Mouse (Mus musculus) liver, embryonic 12.5 days (tissue): ENCODE data around the gene Kif17. TPM values are rescaled to one million over a fixed set of nuclear protein-coding genes. Genes with fewer than 3 reads are reported as not detected.

Source experiments
- ATAC-seq: fragments of 200-750 bp; cut with Nextera tagmentation; 2 replicates; pipeline ENCODE4 v1.8.0; 2017; ENCODE audit warnings: moderate number of reproducible peaks, mild to moderate bottlenecking, moderate library complexity
- H3K27ac ChIP-seq: fragments of 300-500 bp; sonication (generic); 2 replicates; pipeline ENCODE4 v1.5.1; 2016; ENCODE audit warnings: mild to moderate bottlenecking
- H3K27me3 ChIP-seq: fragments of 300-500 bp; sonication (generic); replicated peaks from 2 replicates; pipeline ENCODE4 v1.6.1; 2016; ENCODE audit warnings: mild to moderate bottlenecking, moderate library complexity
- H3K36me3 ChIP-seq: fragments of 300-500 bp; sonication (generic); 2 replicates; pipeline ENCODE4 v1.6.1; 2016; ENCODE audit warnings: mild to moderate bottlenecking, moderate library complexity
- H3K4me1 ChIP-seq: fragments of 300-500 bp; sonication (generic); 2 replicates; pipeline ENCODE4 v1.6.1; 2016
- H3K4me2 ChIP-seq: fragments of 300-500 bp; sonication (generic); 2 replicates; pipeline ENCODE4 v1.6.1; 2016; ENCODE audit warnings: mild to moderate bottlenecking, moderate library complexity
- H3K4me3 ChIP-seq: fragments of 300-500 bp; sonication (generic); 2 replicates; pipeline ENCODE4 v1.5.1; 2016; ENCODE audit warnings: mild to moderate bottlenecking, moderate library complexity
- H3K9ac ChIP-seq: fragments of 300-500 bp; sonication (generic); 2 replicates; pipeline ENCODE4 v1.6.1; 2016; ENCODE audit warnings: mild to moderate bottlenecking, moderate library complexity
- H3K9me3 ChIP-seq: fragments of 300-500 bp; sonication (generic); replicated peaks from 2 replicates; pipeline ENCODE4 v1.6.1; 2016; ENCODE audit warnings: mild to moderate bottlenecking, moderate library complexity
- WGBS: fragments of 180-500 bp; shearing (Covaris S2); methylation state at CpG from one replicate; pipeline ENCODE4 v1.1.7; 2016; ENCODE audit not compliant: insufficient replicate concordance; 5-methylcytosine and 5-hydroxymethylcytosine counted together
- polyA plus RNA-seq: library from polyadenylated mRNA; unstranded; fragments of >200 nt; fragmentation: Nextera tagmentation; extraction: Ambion mirVana; gene quantifications from 2 replicates; pipeline ENCODE4 v1.2.1, GENCODE M21; 2016

Kif17 gene
- polyA plus RNA-seq, 1 experiment from 2014 or later: 0.37 TPM

- Histone ChIP-seq H3K4me1 (peaks cover 42% of the 10 kb centered on the region), H3K9ac (no peak overlapping the region; the same call in 1 of the 2 replicates), H3K27ac (peak overlapping the region; percentile 29; the same call in 1 of the 2 replicates), H3K27me3 (no peaks in the 10 kb centered on the region), H3K4me3 (no peak overlapping the region), H3K36me3 (peaks cover 66% of the 10 kb centered on the region), H3K4me2 (peak overlapping the region; percentile 84; the same call in 1 of the 2 replicates), H3K9me3 (no peaks in the 10 kb centered on the region)
- ATAC-seq: no peak
- WGBS: 55% methylated on average over 7 of the region's 7 CpGs
These were observed 29.5 kb upstream of the Kif17 start for GRCm38 (mm10) chr4:138220761-138221160.

GRCm38 (mm10) chr4:138221406-138221805, 28.8 kb upstream of the Kif17 start:
- H3K36me3 ChIP-seq: peaks cover 73% of the 10 kb centered on the region
- no peak overlapping the region for H3K27ac ChIP-seq
- H3K9ac ChIP-seq: peak overlapping the region; percentile 4; the same call in 1 of the 2 replicates
- H3K27me3 ChIP-seq: no peaks in the 10 kb centered on the region
- no peaks in the 10 kb centered on the region for H3K9me3 ChIP-seq
- peaks cover 38% of the 10 kb centered on the region for H3K4me1 ChIP-seq
- no peak for ATAC-seq
- WGBS: 60% methylated on average over 5 of the region's 5 CpGs
- H3K4me2 ChIP-seq: peak overlapping the region; percentile 84; the same call in 1 of the 2 replicates
- H3K4me3 ChIP-seq: no peak overlapping the region

GRCm38 (mm10) chr4:138222396-138222795, 27.8 kb upstream of the Kif17 start:
- Histone ChIP-seq H3K9ac (no peak overlapping the region), H3K9me3 (no peaks in the 10 kb centered on the region), H3K4me3 (no peak overlapping the region), H3K27ac (no peak overlapping the region; the same call in 1 of the 2 replicates), H3K4me1 (peaks cover 38% of the 10 kb centered on the region), H3K36me3 (peaks cover 83% of the 10 kb centered on the region), H3K4me2 (no peak overlapping the region), H3K27me3 (no peaks in the 10 kb centered on the region)
- ATAC-seq: no peak
- 70% methylated on average over 5 of the region's 5 CpGs for WGBS

- ATAC-seq: no peak
- Histone ChIP-seq H3K9ac (no peak overlapping the region), H3K4me1 (peaks cover 30% of the 10 kb centered on the region), H3K27me3 (no peaks in the 10 kb centered on the region), H3K27ac (no peak overlapping the region), H3K4me2 (no peak overlapping the region), H3K9me3 (no peaks in the 10 kb centered on the region), H3K4me3 (no peak overlapping the region), H3K36me3 (peaks cover 95% of the 10 kb centered on the region)
- 82% methylated on average over 10 of the region's 10 CpGs for WGBS
These were observed 26.6 kb upstream of the Kif17 start for GRCm38 (mm10) chr4:138223623-138224022.

- no peak for ATAC-seq
- H3K27me3 ChIP-seq: peaks cover 30% of the 10 kb centered on the region
- H3K36me3 ChIP-seq: peaks cover 60% of the 10 kb centered on the region
- H3K4me1 ChIP-seq: peaks cover 30% of the 10 kb centered on the region
- no peak overlapping the region for H3K9ac ChIP-seq
- H3K9me3 ChIP-seq: no peaks in the 10 kb centered on the region
- no peak overlapping the region for H3K4me2 ChIP-seq
- WGBS: 72% methylated on average over 27 of the region's 27 CpGs
- no peak overlapping the region for H3K4me3 ChIP-seq
- no peak overlapping the region for H3K27ac ChIP-seq
These were observed 3.2 kb upstream of the Kif17 start for GRCm38 (mm10) chr4:138246756-138247665.

GRCm38 (mm10) chr4:138251819-138252218, 1.6 kb downstream of the Kif17 start:
- Histone ChIP-seq H3K4me1 (peaks cover 33% of the 10 kb centered on the region), H3K9ac (no peak overlapping the region), H3K27me3 (peaks cover 73% of the 10 kb centered on the region), H3K4me3 (peak overlapping the region; percentile 30), H3K4me2 (peak overlapping the region; percentile 88), H3K27ac (no peak overlapping the region), H3K36me3 (peaks cover 12% of the 10 kb centered on the region), H3K9me3 (no peaks in the 10 kb centered on the region)
- 1% methylated on average over 14 of the region's 14 CpGs for WGBS
- no peak for ATAC-seq

GRCm38 (mm10) chr4:138252231-138252630, 2.0 kb downstream of the Kif17 start:
- no peaks in the 10 kb centered on the region for H3K9me3 ChIP-seq
- H3K27me3 ChIP-seq: peaks cover 76% of the 10 kb centered on the region
- no peak overlapping the region for H3K9ac ChIP-seq
- peaks cover 8% of the 10 kb centered on the region for H3K36me3 ChIP-seq
- peaks cover 33% of the 10 kb centered on the region for H3K4me1 ChIP-seq
- H3K4me3 ChIP-seq: no peak overlapping the region
- H3K27ac ChIP-seq: no peak overlapping the region
- no peak for ATAC-seq
- H3K4me2 ChIP-seq: peak overlapping the region; percentile 88
- WGBS: 20% methylated on average over 5 of the region's 5 CpGs

GRCm38 (mm10) chr4:138257116-138257687, 7.0 kb downstream of the Kif17 start:
- H3K4me2 ChIP-seq: no peak overlapping the region
- peaks cover 78% of the 10 kb centered on the region for H3K27me3 ChIP-seq
- H3K36me3 ChIP-seq: no peaks in the 10 kb centered on the region
- ATAC-seq: no peak
- no peak overlapping the region for H3K4me3 ChIP-seq
- H3K4me1 ChIP-seq: peaks cover 11% of the 10 kb centered on the region
- H3K9ac ChIP-seq: no peak overlapping the region
- no peaks in the 10 kb centered on the region for H3K9me3 ChIP-seq
- no peak overlapping the region for H3K27ac ChIP-seq
- 45% methylated on average over 22 of the region's 22 CpGs for WGBS

- ATAC-seq: no peak
- no peak overlapping the region for H3K27ac ChIP-seq
- H3K36me3 ChIP-seq: no peaks in the 10 kb centered on the region
- no peak overlapping the region for H3K9ac ChIP-seq
- WGBS: 60% methylated on average over 7 of the region's 7 CpGs
- no peak overlapping the region for H3K4me3 ChIP-seq
- no peak overlapping the region for H3K4me2 ChIP-seq
- no peaks in the 10 kb centered on the region for H3K9me3 ChIP-seq
- H3K27me3 ChIP-seq: peaks cover 76% of the 10 kb centered on the region
- peaks cover 18% of the 10 kb centered on the region for H3K4me1 ChIP-seq
These were observed 8.4 kb downstream of the Kif17 start for GRCm38 (mm10) chr4:138258663-138259062.

- H3K27ac ChIP-seq: no peak overlapping the region
- H3K9ac ChIP-seq: no peak overlapping the region
- ATAC-seq: no peak
- peaks cover 18% of the 10 kb centered on the region for H3K4me1 ChIP-seq
- no peak overlapping the region for H3K4me3 ChIP-seq
- H3K27me3 ChIP-seq: peaks cover 76% of the 10 kb centered on the region
- H3K9me3 ChIP-seq: no peaks in the 10 kb centered on the region
- no peak overlapping the region for H3K4me2 ChIP-seq
- 42% methylated on average over 5 of the region's 5 CpGs for WGBS
- H3K36me3 ChIP-seq: no peaks in the 10 kb centered on the region
These were observed 9.2 kb downstream of the Kif17 start for GRCm38 (mm10) chr4:138259482-138259881.

- Histone ChIP-seq H3K36me3 (no peaks in the 10 kb centered on the region), H3K9ac (peak overlapping the region; percentile 55), H3K4me1 (peaks cover 18% of the 10 kb centered on the region), H3K4me3 (peak overlapping the region; percentile 69), H3K27me3 (peaks cover 67% of the 10 kb centered on the region), H3K27ac (no peak overlapping the region), H3K4me2 (peak overlapping the region; percentile 84), H3K9me3 (no peaks in the 10 kb centered on the region)
- WGBS: 6% methylated on average over 59 of the region's 78 CpGs
- peak; percentile 83 for ATAC-seq
These were observed 11.8 kb downstream of the Kif17 start for GRCm38 (mm10) chr4:138261843-138262681.
